Mouse (Mus musculus) layer of hippocampus, postnatal 25 days (tissue): ENCODE results near the gene Csrp3. TPM values are rescaled to one million over a fixed set of nuclear protein-coding genes. Genes with fewer than 3 reads are reported as not detected.

Experiments
- total RNA-seq, 2 experiments: library from RNA; stranded (reverse); gene quantifications; 2 replicates each; pipeline ENCODE4 v1.2.3; 2021

Csrp3 gene
- total RNA-seq, 2 experiments from 2014 or later = not detected

Other genes starting within 250 kb of the Csrp3 start
- gene Mrgprb3, start 204.2 kb downstream of the Csrp3 start, total RNA-seq = not detected
- 10 to 100 TPM; 25.6 TPM for gene Zdhhc13, start 59.0 kb downstream of the Csrp3 start, total RNA-seq
- gene E2f8, start 33.6 kb upstream of the Csrp3 start, total RNA-seq = under 1 TPM; 0.59 TPM
- gene Nav2, start 60.7 kb upstream of the Csrp3 start, total RNA-seq = 100 to 1,000 TPM in 1 of 2 experiments, 10 to 100 TPM in 1; 56.4 to 101 TPM